ENCODE assay signal across 18 mouse cellular contexts in the genomic region with DNA sequence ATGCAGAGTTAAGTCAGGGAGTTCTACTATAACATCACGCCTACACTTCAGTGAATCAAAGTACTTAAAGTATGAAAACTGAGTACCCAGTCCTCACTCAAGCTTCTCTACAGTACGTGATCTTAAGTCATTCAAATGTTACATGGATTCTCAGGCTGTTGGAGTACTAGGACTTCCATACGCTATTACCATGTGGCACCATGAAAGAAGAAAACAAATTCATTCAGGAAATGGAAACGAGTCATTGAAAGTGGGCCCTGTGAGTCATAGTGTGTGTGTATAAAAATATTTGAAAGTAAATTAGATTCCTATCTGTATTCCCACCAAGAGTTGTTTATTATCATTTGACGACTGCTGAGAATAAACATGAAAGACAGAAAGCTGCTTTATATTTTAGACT.
"Had no signal": no experiment of that assay in that cellular context is flagged by ENCODE, and none has a peak within 500 bp of the region (broad histone marks: within the 10 kb centered on the region; RNA-seq: fewer than 3 reads in every experiment).

No protein-coding gene starts in this region.

- H3K4me3 ChIP-seq: limb, embryonic 12.5 days; limb, embryonic 15.5 days; megakaryocyte, embryonic 14.5 days; midbrain, embryonic 10.5 days; midbrain, embryonic 13.5 days; myocyte; neural tube, embryonic 13.5 days had no signal

- DNase-seq: kidney, adult 18-20 months; kidney, postnatal 10 days; kidney, postnatal 36 days; liver, postnatal 0 days; retina, postnatal 1 day; thymus, adult 18-20 months; thymus, postnatal 36 days had no signal

- H3K9ac ChIP-seq: limb, embryonic 12.5 days; limb, embryonic 15.5 days; liver, embryonic 14.5 days; liver, postnatal 0 days; midbrain, embryonic 13.5 days; neural tube, embryonic 13.5 days had no signal

- H3K27me3 ChIP-seq: limb, embryonic 12.5 days; limb, embryonic 15.5 days; megakaryocyte, embryonic 14.5 days; midbrain, embryonic 13.5 days; neural tube, embryonic 13.5 days had no signal

- H3K4me2 ChIP-seq: limb, embryonic 12.5 days; limb, embryonic 15.5 days; liver, embryonic 11.5 days; midbrain, embryonic 13.5 days; neural tube, embryonic 13.5 days had no signal

- H3K27ac ChIP-seq: limb, embryonic 12.5 days; liver, embryonic 14.5 days; midbrain, embryonic 10.5 days; midbrain, embryonic 13.5 days; neural tube, embryonic 13.5 days had no signal

- H3K36me3 ChIP-seq: limb, embryonic 12.5 days; limb, embryonic 15.5 days; midbrain, embryonic 10.5 days; midbrain, embryonic 13.5 days; neural tube, embryonic 13.5 days had no signal

- ATAC-seq: intestine, embryonic 16.5 days; liver, postnatal 0 days; midbrain, embryonic 13.5 days; midbrain, embryonic 16.5 days had no signal

- H3K4me1 ChIP-seq: limb, embryonic 12.5 days; megakaryocyte, embryonic 14.5 days; neural tube, embryonic 13.5 days had no signal

- H3K9me3 ChIP-seq: limb, embryonic 12.5 days; limb, embryonic 15.5 days; megakaryocyte, embryonic 14.5 days; midbrain, embryonic 10.5 days; midbrain, embryonic 13.5 days; neural tube, embryonic 13.5 days had no signal
